Mouse (Mus musculus): Measurements from ENCODE around the gene Map3k15. TPM values are rescaled to one million over a fixed set of nuclear protein-coding genes. Genes with fewer than 3 reads are reported as not detected.

The Map3k15 gene
- total RNA-seq, 2 experiments from 2014 or later, result 0.68 to 1.3 TPM

- DNase-seq (ENCODE audit: extremely low spot score in 1 of 2, low spot score in 2 of 2), result no peak
- peak; percentile 66 for TF ChIP-seq CTCF (IDR thresholded peaks at IDR 0.05)
- intact Hi-C loops (cut with DNase I), result loop anchor here (5.0 to 10.0 kb wide), 2 partner anchors 144 to 1061 kb away; no protein-coding TSS in a partner anchor
- H3K4me3 ChIP-seq, result no peak overlapping the region
- no peak overlapping the region for H3K27ac ChIP-seq
Measured at GRCm38 (mm10) chrX:159973730-159974129, 14.5 kb upstream of the Map3k15 start.

- Histone ChIP-seq H3K4me3 (no peak overlapping the region), H3K27ac (no peak overlapping the region)
- no peak for TF ChIP-seq CTCF (IDR thresholded peaks at IDR 0.05)
- no peak for DNase-seq (ENCODE audit: extremely low spot score in 1 of 2, low spot score in 2 of 2)
- intact Hi-C loops (cut with DNase I), result loop anchor here (10.0 kb wide), 1 partner anchor 1059 kb away; no protein-coding TSS in a partner anchor
Measured at GRCm38 (mm10) chrX:159976243-159976642, 12.0 kb upstream of the Map3k15 start.

- H3K4me3 ChIP-seq, result no peak overlapping the region
- H3K27ac ChIP-seq, result no peak overlapping the region
- DNase-seq (ENCODE audit: extremely low spot score in 1 of 2, low spot score in 2 of 2), result no peak
- no peak for TF ChIP-seq CTCF (IDR thresholded peaks at IDR 0.05)
- intact Hi-C loops (cut with DNase I), result no loop called here
Measured at GRCm38 (mm10) chrX:159995808-159996207, 7.6 kb downstream of the Map3k15 start.

- TF ChIP-seq CTCF (IDR thresholded peaks at IDR 0.05), result no peak
- Histone ChIP-seq H3K27ac (no peak overlapping the region), H3K4me3 (no peak overlapping the region)
- DNase-seq (ENCODE audit: extremely low spot score in 1 of 2, low spot score in 2 of 2), result no peak
- intact Hi-C loops (cut with DNase I), result no loop called here
Measured at GRCm38 (mm10) chrX:160053306-160053705, 65.1 kb downstream of the Map3k15 start.

DNA sequence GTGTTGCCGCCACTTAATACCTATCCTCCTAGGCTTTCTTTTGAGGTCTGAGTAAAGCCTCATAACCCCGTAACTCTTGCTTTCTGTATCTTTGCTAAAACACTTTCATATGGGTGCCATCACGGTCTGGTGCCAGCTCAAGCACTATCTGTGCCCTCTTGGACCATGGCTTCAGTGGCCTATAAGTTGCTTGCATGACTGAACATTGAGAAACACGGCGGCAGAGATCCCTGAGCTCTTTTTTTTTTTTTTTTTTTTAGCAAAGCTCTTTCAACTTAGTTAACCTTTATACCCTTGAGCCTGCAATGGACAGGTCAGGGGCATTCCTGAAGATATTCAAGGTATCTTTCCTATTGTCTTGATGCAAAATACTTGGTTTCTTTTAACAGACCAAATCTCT, 66.4 kb downstream of the Map3k15 start:
- no peak for DNase-seq (ENCODE audit: extremely low spot score in 1 of 2, low spot score in 2 of 2)
- no peak for TF ChIP-seq CTCF (IDR thresholded peaks at IDR 0.05)
- Histone ChIP-seq H3K27ac (no peak overlapping the region), H3K4me3 (no peak overlapping the region)
- intact Hi-C loops (cut with DNase I), result no loop called here

DNA sequence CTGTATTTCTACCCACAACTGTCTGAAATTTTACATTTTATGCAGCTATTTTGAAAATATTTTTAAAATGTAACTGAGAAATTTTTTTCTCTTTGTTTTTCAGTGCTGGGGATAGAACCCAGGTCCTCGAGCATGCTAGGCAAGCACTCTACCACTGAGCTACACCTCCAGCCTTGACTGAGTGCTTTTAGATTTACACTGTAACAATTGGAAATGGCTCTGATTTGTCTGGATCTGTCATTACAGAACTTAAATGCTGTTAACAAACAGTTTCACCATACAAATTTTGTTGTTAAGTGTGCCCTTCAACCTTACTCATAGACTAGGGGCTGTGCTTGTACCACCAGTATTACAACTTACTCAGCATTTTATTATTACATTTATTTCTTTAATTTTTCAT, 103.7 kb downstream of the Map3k15 start:
- TF ChIP-seq CTCF (IDR thresholded peaks at IDR 0.05), result no peak
- Histone ChIP-seq H3K4me3 (no peak overlapping the region), H3K27ac (no peak overlapping the region)
- DNase-seq (ENCODE audit: extremely low spot score in 1 of 2, low spot score in 2 of 2), result no peak
- intact Hi-C loops (cut with DNase I), result no loop called here

DNA sequence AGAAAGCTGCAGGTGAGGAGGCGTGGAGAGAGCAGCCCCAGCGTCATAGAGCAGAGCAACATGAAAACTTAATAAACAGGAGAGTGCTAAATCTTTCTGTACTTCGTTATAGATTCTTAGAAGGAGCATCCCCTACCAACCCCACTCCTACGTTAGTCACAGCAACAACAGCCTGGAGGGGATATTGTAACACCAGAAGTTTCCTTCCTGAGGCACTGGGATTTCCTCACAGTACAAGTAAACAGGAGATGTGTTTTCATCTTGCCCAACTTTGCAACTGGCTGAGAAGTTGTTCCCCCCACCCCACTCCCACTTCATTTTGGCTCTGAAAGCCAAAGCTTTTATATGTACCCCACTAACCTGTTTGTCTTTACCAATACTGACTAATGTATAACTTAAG, 119.6 kb downstream of the Map3k15 start:
- Histone ChIP-seq H3K4me3 (no peak overlapping the region), H3K27ac (no peak overlapping the region)
- DNase-seq (ENCODE audit: extremely low spot score in 1 of 2, low spot score in 2 of 2), result no peak
- intact Hi-C loops (cut with DNase I), result no loop called here
- no peak for TF ChIP-seq CTCF (IDR thresholded peaks at IDR 0.05)

GRCm38 (mm10) chrX:160113777-160114176, 125.5 kb downstream of the Map3k15 start:
- TF ChIP-seq CTCF (IDR thresholded peaks at IDR 0.05), result no peak
- DNase-seq (ENCODE audit: extremely low spot score in 1 of 2, low spot score in 2 of 2), result no peak
- intact Hi-C loops (cut with DNase I), result loop anchor here (10.0 kb wide), 1 partner anchor 579 kb away; no protein-coding TSS in a partner anchor
- no peak overlapping the region for H3K4me3 ChIP-seq
- no peak overlapping the region for H3K27ac ChIP-seq

- TF ChIP-seq CTCF (IDR thresholded peaks at IDR 0.05), result no peak
- intact Hi-C loops (cut with DNase I), result loop anchor here (2.0 to 10.0 kb wide), 4 partner anchors 129 to 581 kb away; partner anchors contain the start of genes Map3k15 and Sh3kbp1
- no peak for DNase-seq (ENCODE audit: extremely low spot score in 1 of 2, low spot score in 2 of 2)
- Histone ChIP-seq H3K4me3 (no peak overlapping the region), H3K27ac (no peak overlapping the region)
Measured at GRCm38 (mm10) chrX:160116074-160116473, 127.8 kb downstream of the Map3k15 start.

DNA sequence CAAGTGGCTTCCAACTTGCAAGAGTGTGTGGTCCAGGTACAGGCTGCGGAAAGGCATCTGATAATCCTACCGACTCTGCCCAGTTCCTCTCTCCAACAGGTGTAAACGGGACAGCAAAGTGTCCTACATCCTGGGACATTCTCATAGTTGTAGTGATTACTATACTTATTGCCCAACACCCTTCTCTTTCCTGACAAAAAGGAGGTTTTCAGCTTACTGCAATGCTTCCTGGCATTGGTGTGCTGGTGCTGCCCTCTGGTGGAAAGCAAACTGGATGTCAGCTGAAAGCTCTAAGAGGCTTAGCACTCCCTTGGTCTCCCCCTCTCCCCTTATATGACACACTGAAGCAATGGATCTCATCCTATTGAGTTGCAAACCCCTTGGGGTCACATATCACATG, 128.4 kb downstream of the Map3k15 start:
- intact Hi-C loops (cut with DNase I), result loop anchor here (2.0 to 10.0 kb wide), 4 partner anchors 129 to 582 kb away; partner anchors contain the start of genes Map3k15 and Sh3kbp1
- peak; percentile 44 to 59 for DNase-seq (ENCODE audit: extremely low spot score in 1 of 2, low spot score in 2 of 2)
- peak; percentile 70 for TF ChIP-seq CTCF (IDR thresholded peaks at IDR 0.05)
- no peak overlapping the region for H3K27ac ChIP-seq
- H3K4me3 ChIP-seq, result no peak overlapping the region

DNA sequence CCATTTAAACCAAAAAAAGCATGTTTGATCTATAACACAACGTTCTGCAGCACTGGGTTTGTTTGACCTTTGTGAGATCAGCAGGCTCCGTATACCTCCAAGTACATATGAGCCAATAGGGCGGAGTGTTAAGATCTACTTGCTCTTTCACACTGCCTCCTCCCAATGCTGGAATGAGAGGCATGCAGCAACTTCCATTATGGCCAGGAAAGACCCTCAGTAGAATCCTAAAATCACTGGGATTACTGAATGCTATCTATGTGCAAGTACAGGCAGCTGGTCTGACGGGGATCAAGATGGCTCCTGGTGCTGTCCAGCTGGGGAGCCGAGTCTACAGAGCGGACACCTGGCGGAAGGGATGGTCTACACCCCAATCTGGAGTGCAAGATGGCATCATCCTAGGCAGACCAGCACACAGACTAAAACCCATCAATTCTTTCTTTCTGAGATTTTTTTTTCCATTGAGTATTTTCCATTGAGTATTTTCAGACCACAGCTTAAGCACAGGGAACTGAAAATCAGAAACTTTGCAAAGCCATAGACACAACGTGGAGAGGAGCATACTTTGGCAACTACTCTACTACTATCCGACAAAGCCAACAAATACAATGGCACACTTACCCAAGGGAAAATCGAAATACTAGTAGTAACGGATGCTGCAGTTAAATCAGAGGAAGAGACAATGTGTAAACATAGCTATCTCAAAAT, 146.1 kb downstream of the Map3k15 start:
- intact Hi-C loops (cut with DNase I), result no loop called here
- no peak for DNase-seq (ENCODE audit: extremely low spot score in 1 of 2, low spot score in 2 of 2)
- no peak for TF ChIP-seq CTCF (IDR thresholded peaks at IDR 0.05)

DNA sequence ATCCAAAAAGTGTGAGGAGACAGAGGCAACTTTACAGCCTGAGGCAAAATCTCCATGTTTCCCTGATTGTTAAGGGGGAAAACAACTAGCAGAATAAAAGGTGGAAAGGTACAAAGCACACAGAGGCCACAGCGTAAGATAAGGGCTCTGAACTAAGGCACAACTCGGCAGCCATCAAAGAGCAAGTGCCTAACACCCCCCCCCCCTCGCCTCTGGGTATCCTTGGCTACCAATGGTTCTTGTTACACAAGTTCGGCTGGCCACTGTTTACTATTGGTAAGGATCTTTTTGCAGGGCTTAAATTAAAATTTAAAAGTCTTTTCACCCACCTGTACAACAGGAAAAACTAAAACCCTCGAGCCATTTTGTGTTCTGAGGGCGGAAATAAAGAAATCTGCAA, 147.5 kb downstream of the Map3k15 start:
- intact Hi-C loops (cut with DNase I), result no loop called here
- Histone ChIP-seq H3K27ac (no peak overlapping the region), H3K4me3 (no peak overlapping the region)
- no peak for TF ChIP-seq CTCF (IDR thresholded peaks at IDR 0.05)
- DNase-seq (ENCODE audit: extremely low spot score in 1 of 2, low spot score in 2 of 2), result no peak

More for the DNA sequence above, 146.1 kb downstream of the Map3k15 start:
- H3K4me3 ChIP-seq, result no peak overlapping the region
- H3K27ac ChIP-seq, result no peak overlapping the region

- intact Hi-C loops (cut with DNase I), result no loop called here
- Histone ChIP-seq H3K4me3 (peak overlapping the region; percentile 70; the same call in 1 of the 2 replicates), H3K27ac (no peak overlapping the region)
- no peak for TF ChIP-seq CTCF (IDR thresholded peaks at IDR 0.05)
- DNase-seq (ENCODE audit: extremely low spot score in 1 of 2, low spot score in 2 of 2), result no peak
Measured at GRCm38 (mm10) chrX:160136153-160136552, 147.9 kb downstream of the Map3k15 start.

Measured in left cerebral cortex, adult 2 months (tissue).